Mouse (Mus musculus) layer of hippocampus, postnatal 10 days (tissue): ENCODE measurements around the gene Tfap2e. TPM values are rescaled to one million over a fixed set of nuclear protein-coding genes. Genes with fewer than 3 reads are reported as not detected.

Source experiments
- DNase-seq, 2 experiments: peaks; one replicate each; pipeline ENCODE4 v3.0.0; 2021; ENCODE audit warnings: low spot score in 2 of 2
- total RNA-seq, 2 experiments: library from RNA; stranded (reverse); gene quantifications; 2 replicates each; pipeline ENCODE4 v1.2.3; 2021

Tfap2e gene
- total RNA-seq, 2 experiments from 2014 or later: not detected

DNA sequence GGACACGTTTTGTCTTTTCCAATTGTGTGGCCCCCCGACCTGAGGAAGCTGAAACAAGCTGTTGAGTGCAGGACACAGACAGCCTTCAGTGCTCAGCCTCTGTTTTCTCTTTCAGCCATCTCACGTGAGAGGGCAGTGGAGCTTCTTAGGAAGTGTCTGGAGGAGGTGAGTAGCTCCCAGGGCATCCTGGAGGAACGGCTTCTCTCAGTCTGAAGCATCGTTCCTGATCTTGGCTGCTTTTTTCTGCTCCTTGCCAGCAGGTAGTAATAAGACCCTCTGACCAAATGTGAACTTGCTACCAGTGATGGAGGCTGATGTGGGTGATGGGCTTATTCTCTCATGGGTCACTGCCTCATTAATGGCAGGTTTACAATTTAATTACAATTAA is 28.6 kb downstream of the Tfap2e start:
- no peak for DNase-seq

DNA sequence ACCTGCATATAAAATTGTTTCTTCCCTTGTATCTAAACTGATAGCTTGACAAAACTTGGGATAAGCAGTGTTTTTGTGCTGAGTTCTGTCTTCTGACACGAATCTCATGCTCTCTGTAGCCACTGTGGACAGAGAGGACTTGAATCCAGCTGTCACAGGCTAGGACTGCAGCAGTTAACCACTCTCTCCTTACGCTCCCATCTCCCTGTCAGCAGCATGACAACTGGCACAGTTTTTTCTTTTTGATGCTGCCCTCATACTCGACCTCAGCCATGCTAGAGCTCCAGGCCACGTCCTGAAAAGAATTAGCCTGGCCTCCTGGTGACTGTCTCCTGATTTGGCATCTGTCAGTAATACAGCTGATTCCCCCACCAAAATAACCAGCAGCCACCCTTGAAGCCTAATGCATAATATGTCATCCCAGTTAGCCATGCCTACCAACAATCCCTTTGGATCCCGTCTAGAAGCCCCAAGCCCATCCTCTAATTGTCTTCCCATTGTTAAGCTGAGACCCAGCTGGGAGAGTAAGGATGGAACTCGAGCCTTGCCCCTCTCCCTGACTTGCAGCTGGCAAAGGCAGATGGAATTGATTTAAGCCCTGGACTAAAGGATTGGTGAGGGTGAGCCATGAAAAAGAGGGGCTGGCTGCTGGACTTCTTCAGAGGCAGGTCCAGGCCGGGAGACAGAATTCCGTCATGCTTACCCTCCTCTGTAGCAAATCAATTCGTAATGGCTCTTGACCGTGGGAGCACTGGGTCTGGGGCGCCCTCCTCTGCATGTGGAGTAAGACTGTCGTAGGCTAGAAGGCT is 29.2 kb downstream of the Tfap2e start:
- no peak for DNase-seq

DNA sequence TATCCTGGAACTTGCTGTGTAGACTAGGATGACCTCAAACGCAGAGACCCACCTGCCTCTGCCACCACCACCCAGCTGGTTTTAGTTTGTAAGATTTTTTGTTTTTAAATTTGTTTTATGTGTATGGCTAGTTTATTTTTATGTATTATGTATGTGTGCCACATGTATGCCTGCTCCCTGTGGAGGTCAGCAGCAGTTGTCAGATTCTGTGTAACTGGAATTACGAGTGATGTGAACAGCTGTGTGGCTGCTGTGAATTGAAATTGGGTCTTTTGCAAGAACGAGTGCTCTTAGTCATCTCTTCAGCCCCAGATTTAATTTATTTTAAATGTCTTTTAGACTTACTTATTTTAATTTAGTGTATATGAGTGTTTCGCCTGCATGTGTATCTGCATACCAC is 39.1 kb downstream of the Tfap2e start:
- no peak for DNase-seq

DNA sequence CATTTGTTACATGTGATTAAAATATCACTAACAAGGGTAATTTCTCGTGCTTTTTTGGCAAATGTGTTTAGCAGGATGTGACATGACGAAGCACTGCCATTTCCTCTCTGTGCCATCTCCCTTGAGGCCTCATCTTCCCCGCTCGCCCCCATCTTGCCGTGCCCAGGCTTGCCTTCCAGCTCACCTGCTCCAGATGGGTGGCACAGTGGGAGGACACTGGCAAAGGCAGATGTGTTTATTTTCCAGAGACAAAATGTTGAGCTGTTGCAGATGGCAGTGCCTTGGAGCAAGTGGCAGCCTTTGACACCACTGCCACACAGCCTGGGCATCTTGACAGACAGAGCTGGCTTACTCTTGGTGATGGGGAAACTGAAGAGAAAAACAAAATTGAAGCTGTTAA is 43.0 kb downstream of the Tfap2e start:
- no peak for DNase-seq

DNA sequence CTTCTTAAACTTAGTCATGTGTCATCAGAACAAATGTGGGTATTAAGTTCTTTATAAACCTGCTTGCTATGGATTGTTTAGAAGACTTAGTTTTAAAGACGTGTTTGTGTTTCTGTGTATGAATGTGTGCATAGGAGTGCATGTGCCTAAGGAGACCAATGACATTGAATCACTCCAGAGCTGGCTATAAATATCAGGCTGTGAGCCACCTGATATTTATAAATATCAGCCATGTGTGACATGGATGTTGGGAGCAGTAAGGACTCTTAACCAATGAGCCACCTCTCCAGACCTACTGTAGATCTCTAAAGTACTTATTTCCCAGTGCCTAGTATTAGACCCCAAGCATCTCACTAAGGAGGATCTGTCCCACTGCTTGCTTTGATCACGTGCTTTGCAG is 46.6 kb downstream of the Tfap2e start:
- DNase-seq: no peak

DNA sequence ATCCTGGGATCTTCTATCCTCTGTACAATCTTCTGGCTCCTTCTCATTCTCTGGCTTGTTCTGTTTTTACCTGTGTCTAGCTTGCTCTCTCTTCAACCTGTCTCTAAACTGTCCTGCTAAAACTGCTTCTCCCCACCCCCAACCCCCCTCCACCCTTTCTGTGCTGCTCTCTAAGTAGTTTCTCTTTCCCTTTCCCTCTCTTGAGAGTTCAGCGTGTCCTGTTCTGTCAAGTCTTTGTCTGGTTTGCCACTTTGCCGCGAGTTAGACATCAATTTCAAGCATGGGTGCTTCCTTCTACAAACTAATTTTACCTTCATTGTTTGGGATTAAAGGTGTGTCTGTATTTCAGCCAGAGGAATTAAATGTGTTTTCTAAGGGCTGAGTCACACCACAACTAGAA is 53.0 kb downstream of the Tfap2e start:
- DNase-seq: no peak

DNA sequence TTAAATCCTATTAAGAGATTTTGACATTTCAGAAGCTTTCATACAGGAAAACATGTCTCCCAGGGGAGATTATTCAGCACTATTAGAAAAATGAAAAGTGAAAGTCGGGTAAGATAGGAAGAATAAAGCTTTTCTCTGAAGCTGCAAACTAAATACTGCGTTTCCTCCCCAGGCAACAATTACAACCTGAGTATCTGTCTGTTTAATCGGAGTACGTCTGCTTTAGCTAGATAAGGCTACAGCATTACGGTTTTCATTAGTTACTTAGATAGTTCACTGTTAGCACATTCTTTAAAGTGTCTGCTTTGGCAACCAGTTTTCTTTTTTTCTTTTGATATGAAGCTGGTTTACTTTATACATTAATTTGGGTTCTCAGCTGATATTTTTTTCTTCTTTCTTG is 53.7 kb downstream of the Tfap2e start:
- DNase-seq: no peak

DNA sequence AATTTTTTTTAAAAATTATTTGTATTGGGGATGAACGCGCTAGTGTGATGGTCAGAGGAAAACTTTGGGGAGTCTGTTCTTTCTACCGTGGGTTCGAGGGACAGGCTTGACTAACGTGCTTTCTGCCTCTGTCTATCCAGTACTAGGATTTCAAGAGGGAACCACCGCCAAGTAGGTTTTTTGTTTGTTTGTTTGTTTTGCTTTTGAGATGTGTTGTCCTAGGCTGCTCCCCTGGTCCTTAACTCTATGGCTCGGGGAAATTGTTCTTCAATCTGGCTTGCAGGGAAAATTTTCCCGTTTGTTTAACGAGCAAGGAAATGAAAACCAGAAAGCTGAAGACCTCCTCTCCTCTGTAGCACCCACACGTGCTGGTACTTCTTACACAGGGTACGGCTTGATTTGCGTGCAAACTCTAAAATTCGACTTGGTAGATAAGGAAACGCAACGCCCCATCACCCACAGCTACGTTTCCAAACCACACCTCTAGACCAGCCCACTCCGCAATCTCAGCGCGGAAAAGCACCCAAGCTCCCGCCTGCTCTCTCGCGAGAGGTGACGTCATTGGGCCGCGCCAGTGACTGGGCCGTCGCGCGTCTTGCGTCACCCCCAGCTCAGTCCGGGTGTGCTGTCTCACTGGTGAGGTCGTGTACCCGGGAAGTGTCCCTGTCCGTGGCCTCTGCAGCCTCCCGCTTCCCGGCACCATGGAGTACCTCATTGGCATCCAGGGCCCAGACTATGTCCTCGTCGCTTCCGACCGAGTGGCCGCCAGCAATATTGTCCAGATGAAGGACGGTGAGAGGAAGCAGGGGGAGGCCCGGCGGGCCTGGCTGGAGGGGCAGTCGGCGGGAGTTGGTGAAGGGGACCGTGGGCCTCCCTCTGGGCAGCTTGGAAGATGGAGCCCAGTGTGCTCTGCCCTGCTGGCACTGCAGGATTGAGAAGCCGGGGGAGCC is 58.7 kb downstream of the Tfap2e start, which contains the start of gene Psmb2:
TSS of gene Psmb2 (plus strand) at position 577 of the 950 bp plus-strand sequence.
- peak; percentile 99 for DNase-seq

DNA sequence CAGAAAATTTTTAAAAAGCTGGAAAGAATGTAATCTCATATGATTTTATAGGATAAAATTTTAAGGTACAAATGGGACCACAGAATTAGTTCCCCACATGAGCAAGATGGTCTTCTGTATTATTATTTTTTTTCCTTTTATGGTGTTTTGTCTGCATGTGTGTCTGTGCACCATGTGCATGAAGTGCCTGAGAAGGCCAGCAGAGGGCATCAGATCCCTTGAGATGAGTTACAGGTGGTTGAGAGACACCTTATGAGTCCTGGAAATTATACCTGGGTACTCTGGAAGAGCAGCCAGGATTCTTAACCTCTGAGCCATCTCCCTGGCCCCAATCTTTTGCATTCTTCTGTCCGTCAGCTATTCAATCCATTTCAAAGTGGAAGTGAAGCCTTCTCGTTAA is 69.0 kb downstream of the Tfap2e start:
- no peak for DNase-seq

Other genes with a start within 250 kb of the Tfap2e start
- 1 to 10 TPM; 6.9 to 8.4 TPM for gene Ago4, start 202.8 kb downstream of the Tfap2e start, total RNA-seq
- 1 to 10 TPM; 1.9 to 3.2 TPM for gene Clspn, start 179.3 kb downstream of the Tfap2e start, total RNA-seq
- 10 to 100 TPM; 57.3 to 58.1 TPM for gene 5730409E04Rik, start 126.4 kb downstream of the Tfap2e start, total RNA-seq
- 100 to 1,000 TPM; 145 to 149 TPM for gene Psmb2, start 58.6 kb downstream of the Tfap2e start, total RNA-seq
- gene Ncdn, start 17.2 kb upstream of the Tfap2e start, total RNA-seq: 100 to 1,000 TPM; 742 to 746 TPM
- gene AU040320, start 17.3 kb upstream of the Tfap2e start, total RNA-seq: 10 to 100 TPM; 48.1 to 48.9 TPM
- gene Zmym4, start 231.9 kb upstream of the Tfap2e start, total RNA-seq: 10 to 100 TPM; 53.6 to 55.4 TPM